Mouse (Mus musculus) spleen, adult 12 weeks (tissue): ENCODE measurements around the gene Arid5b.
A peak's percentile ranks its signal among the peaks of the same experiment; 100 is the strongest.

Experiments
- DNase-seq: peaks from one replicate; pipeline ENCODE4 v3.0.0; 2022; ENCODE audit warnings: low spot score

Gene Arid5b

GRCm38 (mm10) chr10:68136480-68137083 is 142.0 kb downstream of the Arid5b start:
- DNase-seq: no peak

DNA sequence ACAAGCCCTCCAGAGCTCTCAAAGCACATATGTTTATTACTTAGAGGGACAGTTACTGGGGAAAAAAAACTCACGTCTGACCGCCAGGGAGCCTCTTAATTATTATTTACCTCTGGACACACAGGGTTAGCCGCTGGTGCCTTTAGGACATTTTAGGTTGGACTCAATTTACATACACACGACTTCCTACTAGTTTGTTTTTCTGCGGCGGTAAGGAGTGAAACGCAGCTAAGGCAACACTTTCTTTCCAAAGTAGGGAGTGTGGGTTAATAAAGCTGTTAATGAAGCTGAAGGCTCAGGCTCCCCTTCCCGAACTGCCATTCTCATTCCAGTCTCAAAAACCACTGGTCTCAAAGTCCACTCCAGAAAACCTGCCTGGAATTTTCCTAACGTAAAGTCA is 142.5 kb downstream of the Arid5b start:
- DNase-seq: no peak

GRCm38 (mm10) chr10:68135416-68135815 is 143.1 kb downstream of the Arid5b start:
- no peak for DNase-seq

DNA sequence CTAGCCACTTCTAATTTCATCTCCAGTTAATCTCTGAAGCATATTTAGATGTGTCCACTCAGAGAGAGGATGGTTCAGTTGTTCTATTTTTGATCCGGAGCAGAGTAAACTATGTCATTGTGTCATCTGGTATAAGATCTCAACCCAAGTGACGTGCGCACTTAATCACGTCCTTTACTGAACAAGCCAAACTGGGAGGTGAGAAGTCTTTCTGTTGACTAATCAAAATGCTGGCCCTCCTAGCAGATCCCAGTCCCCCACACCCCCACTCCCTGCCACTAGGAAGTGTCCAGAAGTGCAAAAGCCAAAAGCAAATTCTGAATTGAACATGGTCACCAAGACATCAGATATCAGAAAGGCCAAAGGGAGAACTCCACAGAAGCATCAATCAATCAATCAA is 144.0 kb downstream of the Arid5b start:
- DNase-seq: no peak

DNA sequence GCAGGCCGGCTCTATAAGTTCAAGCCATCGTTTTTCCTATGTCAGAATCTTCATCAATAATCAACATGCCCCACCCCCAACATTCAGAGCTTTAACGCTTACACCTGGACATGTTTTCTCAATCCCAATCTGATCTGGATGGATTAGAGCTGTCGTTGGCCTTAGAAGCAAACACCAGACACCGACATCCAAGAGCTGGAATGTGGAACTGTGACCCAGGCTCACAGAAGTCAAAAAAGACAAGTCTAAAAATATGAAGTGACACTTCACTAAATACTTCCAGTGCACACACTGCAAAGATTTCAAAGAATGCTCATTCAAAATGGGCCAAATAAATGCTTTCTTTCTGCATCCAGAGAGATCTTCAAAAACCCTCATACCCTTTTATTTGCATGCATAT is 144.5 kb downstream of the Arid5b start:
- DNase-seq: no peak

GRCm38 (mm10) chr10:68132636-68133035 is 145.9 kb downstream of the Arid5b start:
- no peak for DNase-seq

GRCm38 (mm10) chr10:68132154-68132553 is 146.4 kb downstream of the Arid5b start:
- no peak for DNase-seq

- no peak for DNase-seq
Measured at GRCm38 (mm10) chr10:68129651-68130050, 148.9 kb downstream of the Arid5b start.

GRCm38 (mm10) chr10:68129009-68129408 is 149.5 kb downstream of the Arid5b start:
- no peak for DNase-seq

DNA sequence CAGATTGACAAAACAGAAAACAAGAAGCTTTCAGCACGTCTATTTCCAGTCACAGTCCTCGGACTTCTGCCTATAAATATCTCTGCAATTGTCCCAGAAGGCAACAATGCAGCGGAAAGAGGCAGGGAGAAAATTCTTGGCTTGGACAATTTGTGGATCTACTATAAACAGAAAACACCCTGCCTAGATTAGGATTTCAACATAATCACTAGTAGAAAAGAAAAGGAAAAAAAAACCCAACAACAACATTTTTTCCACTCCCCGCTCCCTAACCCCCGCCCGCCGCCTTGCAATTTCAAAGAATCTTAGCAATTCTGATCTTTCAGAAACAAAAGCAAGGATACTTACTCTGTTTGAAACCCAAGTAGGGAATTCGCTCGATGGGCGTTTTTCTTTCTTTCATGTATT is 150.1 kb downstream of the Arid5b start:
- no peak for DNase-seq

DNA sequence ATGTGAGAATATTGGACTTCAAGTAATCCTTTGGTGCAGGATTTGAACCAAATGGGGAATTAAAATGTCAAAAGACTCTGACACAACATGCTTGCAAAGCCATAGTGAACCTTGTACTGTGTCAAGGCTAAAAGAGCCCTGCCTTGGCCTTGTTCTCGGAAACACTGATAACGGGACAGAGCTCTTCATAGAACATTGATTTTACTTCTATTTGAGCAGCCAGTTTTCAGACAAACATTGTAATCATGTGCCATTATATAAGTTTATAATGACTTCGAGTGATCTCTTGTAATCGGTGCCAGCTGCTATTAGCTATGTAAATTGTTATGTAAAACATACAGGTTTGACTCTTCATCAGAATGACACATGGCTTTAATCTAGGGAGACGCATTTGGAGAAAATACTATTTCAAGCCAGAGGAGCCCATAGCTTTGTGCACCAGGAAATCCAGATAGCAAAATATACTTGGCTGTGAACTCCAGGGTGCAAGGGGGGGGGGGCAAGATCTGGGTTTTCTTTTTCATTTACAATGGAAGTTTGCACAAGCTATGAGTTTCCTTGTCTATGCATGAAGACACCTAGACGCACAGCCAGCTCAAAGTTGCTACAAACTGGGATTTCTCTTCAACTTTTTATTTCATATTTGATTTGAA is 150.8 kb downstream of the Arid5b start:
- no peak for DNase-seq

DNA sequence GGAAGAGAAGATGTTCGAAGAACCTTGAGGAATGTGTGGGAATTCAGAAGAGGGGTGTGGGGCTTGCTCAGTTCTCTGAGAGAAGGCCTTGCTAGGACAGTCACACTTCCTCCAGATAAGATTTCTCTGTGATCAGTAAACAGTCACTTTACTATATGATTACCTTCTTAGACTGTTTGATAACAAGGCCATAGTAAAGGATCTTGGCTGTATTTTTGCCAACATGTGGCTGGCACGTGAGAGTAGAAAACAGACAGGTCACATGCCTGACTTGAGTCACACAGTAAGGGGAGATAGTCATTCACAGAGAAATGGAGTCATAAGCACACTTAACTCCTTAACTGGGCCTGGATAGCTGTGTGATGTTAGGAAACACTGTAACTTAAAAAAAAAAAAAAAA is 151.4 kb downstream of the Arid5b start:
- DNase-seq: no peak

DNA sequence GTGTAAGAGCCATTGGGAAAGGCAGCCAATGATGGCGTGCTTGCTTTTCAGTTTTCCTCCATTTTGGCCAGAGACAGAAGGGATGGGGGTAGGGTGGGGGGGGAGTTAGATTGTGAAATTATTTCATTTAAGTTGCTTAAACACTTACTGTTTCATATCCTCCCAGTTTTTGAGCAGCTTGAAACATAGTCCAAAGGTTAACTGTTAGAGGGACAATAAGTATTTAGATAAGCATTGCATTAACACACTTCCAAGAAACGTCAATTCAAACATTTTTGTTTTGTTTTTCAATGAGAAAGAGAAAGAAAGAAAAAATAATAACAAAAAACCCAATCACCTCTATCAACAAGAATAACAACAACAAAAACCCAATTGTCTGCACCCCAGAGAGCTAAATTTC is 152.0 kb downstream of the Arid5b start:
- DNase-seq: no peak

GRCm38 (mm10) chr10:68125919-68126550 is 152.5 kb downstream of the Arid5b start:
- DNase-seq: no peak

GRCm38 (mm10) chr10:68124985-68125384 is 153.6 kb downstream of the Arid5b start:
- DNase-seq: no peak

GRCm38 (mm10) chr10:68123446-68123845 is 155.1 kb downstream of the Arid5b start:
- no peak for DNase-seq

GRCm38 (mm10) chr10:68121960-68122359 is 156.6 kb downstream of the Arid5b start:
- DNase-seq: no peak

DNA sequence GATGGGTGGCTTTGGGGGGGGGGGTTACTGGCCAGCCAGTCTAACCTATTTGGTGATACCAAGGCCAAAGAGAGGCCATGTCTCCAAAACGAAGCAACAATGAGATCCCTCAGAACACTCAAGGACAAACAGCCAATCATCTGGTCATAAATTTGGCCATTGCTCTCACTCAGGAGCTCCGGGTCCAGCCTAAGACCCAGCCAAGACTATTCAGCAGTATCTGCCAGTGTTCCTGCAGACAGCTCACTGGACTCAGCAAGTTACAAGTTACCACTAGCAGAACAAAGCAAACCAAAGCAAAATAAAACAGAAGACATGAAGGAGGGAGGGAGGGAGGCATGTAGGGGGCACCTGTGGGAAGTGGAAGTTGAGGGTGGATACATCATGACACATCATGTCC is 157.3 kb downstream of the Arid5b start:
- no peak for DNase-seq

- DNase-seq: no peak
Measured at GRCm38 (mm10) chr10:68120011-68120410, 158.5 kb downstream of the Arid5b start.

- DNase-seq: peak; percentile 59
Measured at GRCm38 (mm10) chr10:68119285-68119684, 159.3 kb downstream of the Arid5b start.

- DNase-seq: no peak
Measured at GRCm38 (mm10) chr10:68114955-68115354, 163.6 kb downstream of the Arid5b start.

GRCm38 (mm10) chr10:68113645-68114044 is 164.9 kb downstream of the Arid5b start:
- no peak for DNase-seq

- DNase-seq: no peak
Measured at GRCm38 (mm10) chr10:68112983-68113382, 165.6 kb downstream of the Arid5b start.

- no peak for DNase-seq
Measured at GRCm38 (mm10) chr10:68110607-68111006, 167.9 kb downstream of the Arid5b start.
